Mouse (Mus musculus) v-Abl transformed pro-B cells (cell line): Measurements from ENCODE around the gene Krt20.

Experiments used
- in situ Hi-C, 2 experiments: fragments of 400-800 bp; cut with MboI; formaldehyde crosslinking; loops; one replicate each; pipeline ENCODE4 v1.15.1; 2025; ENCODE audit not compliant: unreplicated experiment in 2 of 2

The Krt20 gene

DNA sequence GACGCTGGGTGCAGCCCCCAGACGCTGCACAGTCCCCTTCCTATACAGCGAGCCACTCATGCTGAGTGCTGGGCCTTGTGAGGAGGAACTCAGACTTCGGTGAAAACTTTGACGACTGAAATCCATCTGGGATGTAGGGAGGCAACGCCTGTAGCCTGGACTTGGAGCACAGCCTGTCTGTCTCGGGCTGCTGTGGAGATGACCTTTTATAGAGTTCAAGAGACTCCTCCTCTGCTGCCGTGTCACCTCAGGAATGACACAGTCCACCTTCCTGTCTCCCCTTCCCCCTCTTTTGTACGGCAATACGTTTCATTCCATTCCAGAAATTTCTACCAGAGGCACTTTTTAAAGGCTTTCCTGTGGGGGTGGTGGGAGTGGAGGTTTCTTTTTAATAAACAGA is at the start of gene Krt20:
Krt20 (minus strand) TSS at position 179 of the 400 bp plus-strand sequence.
- in situ Hi-C loops = no loop called here

DNA sequence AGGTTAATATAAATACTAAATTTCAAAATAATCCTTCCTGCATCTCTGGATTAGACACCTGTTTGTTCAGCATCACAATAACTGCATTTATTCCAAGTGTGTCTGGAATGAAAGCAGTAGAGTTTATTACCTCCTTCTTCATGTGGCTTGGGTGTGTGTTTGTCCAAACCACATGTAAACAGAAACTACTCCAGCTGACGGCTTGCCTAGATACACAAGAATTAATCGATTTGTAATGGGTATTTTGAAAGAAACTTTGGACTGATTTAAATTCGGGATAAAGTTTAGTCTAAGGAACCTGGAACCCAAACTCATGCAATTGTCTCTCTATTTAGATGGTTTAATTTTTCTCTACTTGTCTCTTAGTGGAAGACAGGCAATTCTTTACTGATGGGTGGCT is 37.0 kb upstream of the Krt20 start:
- in situ Hi-C loops = no loop called here

DNA sequence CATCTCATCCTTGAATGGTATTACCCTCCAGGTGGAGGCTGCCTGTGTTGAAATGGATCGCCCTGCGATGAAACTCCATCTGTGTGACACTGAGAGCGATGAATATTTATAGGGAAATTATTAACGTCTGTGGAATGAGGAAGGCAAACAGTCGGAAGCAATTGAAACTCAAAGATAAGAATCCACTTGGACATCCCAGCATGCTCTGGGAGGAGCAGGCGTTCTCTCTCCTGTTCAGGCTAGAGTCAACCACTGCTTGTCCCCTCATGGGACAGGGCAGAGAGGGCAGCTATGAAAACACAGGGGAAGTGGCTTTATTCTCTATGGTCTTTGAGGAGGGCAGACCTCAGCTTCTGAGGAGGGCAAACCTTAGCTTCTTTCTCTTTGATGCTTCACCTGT is 35.5 kb upstream of the Krt20 start:
- in situ Hi-C loops = no loop called here

DNA sequence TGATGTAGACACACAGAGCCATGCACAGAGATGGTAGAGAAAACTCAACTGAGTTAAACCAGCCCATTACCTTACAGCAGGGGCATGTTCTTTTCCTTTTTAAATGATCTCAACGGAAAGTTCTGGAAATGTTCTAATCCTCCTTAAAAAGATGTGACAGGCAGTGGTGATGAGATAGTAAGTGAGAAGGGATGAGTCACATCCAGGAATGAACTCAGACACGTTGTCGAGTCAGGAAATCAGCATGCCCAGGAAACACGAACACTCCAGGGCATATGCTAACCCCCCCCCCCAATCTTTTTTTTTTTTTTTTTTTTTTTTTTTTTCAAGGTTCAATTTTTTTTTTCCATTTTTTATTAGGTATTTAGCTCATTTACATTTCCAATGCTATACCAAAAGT is 34.5 kb upstream of the Krt20 start:
- in situ Hi-C loops = no loop called here

DNA sequence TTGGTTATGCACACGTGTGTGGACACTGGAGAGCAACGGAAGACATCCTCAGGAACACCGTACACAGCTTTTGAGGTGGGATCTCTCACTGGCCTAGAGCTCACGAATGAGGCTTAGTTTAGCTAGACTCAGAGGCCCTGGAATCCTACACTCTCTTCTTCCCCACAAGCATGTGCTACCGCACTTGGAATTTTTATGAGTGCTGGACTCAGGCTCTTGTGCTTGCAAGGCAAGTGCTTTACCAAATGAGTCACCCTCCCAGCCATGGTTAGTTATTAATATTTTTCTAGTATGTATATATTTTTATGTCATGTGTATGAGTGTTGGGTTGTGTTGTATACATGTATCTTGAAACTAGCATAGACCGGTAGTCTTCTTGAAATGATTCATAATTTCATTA is 34.0 kb upstream of the Krt20 start:
- in situ Hi-C loops = no loop called here

DNA sequence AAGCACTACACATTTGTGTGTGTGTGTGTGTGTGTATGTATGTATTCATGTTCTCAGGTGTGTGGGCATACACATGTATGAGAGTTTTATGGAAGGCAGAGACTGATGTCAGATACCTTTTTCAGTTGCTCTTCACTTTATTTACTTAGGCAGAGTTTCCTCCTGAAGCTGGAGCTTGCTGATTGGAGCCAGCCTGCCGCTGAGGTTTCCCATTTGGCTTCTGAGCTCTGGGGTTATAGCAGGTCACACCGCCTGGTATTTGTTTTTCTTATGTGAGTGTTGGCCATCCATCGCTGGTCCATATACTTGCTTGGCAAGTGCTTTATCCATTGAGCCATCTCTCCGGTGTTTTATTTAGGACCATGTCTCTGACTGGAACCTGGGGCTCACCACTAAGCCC is 31.3 kb upstream of the Krt20 start:
- in situ Hi-C loops = loop anchor here (5.0 to 10.0 kb wide), 2 partner anchors 494 to 818 kb away; no protein-coding TSS in a partner anchor

DNA sequence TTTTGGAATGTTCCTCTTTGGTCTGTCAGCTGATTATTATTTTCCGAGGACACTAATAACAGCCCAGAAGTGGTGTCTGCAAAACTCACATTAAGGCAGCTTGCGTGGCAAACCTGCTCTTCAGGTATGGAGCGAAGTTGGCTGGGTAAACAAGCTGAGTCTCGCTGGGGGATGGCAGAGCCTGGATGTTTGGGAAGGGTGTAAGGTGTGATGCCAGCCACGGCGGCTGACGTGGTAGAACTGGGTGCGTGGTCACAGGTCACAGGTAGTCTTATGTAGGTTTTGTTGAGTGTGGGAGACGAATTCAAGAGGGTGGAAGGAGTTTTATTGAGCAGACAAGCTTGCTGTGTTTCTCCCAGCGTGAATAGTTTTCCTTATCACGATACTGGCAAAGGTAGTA is 30.6 kb upstream of the Krt20 start:
- in situ Hi-C loops = loop anchor here (5.0 to 10.0 kb wide), 2 partner anchors 494 to 819 kb away; no protein-coding TSS in a partner anchor

DNA sequence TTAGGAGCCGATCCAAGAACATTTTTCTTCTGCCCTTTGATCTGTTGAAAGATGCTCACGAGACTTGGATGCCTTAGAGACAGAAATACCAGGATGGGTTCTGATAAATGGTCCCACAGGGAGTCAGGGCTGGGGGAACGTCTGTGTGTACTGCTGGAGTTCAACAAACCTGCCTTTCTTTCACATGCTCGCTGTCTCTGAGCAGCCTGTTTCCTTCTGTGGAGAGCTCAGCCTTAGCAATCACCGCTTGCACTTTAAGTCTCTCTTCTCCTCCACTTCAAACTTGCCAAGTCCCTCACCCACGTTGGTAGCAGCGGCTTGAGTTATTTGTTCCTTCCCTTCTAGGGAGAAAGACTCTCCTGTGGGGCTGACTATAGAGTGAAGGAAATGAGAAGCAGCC is 28.4 kb upstream of the Krt20 start:
- in situ Hi-C loops = loop anchor here (5.0 to 10.0 kb wide), 2 partner anchors 492 to 821 kb away; no protein-coding TSS in a partner anchor

DNA sequence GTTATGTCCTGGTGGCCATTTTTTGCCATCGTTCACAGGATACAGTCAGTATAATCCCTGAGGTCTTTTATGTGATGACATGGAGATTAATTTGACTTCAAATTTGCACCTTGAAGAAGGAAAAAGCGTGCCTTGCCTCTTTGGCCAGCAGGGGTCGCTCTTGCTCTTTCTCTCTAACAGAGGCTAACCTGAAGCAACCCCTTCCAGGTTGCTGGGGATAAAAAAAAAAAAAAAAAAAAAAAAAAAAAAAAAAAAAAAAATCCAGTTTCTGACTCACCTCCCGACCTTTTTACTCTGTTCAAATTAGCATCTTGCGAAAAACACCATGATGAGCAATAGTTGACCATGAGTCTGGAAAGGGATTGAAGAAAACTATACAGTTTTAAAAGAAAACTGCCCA is 26.9 kb upstream of the Krt20 start:
- in situ Hi-C loops = loop anchor here (5.0 to 10.0 kb wide), 4 partner anchors 83 to 832 kb away; no protein-coding TSS in a partner anchor

DNA sequence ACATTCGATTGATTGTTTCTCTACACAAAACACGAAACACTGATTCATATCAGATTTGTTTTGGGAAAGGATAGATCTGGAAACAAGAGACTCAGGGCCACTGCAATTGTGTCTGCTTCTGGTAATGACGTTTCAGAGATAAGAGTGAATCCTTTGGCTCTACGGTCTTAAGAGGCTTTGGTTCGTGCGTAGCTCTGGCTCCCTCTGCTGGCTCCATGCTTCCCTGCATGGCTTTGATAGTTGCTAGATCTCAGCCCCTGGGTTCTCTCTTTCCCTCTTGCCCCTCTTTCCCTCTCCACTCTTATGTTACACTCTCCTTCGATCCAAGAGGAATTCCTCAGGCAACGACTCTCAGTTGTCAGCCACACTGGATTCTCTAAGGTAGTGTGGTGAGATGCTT is 25.2 kb upstream of the Krt20 start:
- in situ Hi-C loops = loop anchor here in 1 of 2 experiments (5.0 to 10.0 kb wide), 3 partner anchors 81 to 834 kb away; no protein-coding TSS in a partner anchor

DNA sequence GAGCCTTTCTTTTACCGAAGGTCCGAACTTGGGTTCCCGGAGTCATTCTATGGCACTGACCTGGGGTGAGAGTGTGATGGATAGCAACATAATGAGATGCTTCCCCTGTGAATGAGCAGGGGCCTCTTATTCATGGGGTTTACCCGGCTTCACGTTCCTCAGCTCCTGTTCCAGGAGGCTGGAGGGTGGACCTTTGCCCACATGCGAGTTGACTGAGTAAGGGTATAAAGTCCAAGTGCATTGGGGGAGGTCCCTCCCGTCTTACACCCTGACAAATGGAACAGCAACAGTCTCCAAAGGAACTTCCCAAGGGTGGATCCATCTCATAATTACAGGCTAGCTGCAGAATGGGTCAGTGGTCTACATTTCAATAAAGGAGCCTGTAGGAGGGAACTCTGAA is 23.8 kb upstream of the Krt20 start:
- in situ Hi-C loops = loop anchor here in 1 of 2 experiments (5.0 to 10.0 kb wide), 3 partner anchors 79 to 836 kb away; no protein-coding TSS in a partner anchor

DNA sequence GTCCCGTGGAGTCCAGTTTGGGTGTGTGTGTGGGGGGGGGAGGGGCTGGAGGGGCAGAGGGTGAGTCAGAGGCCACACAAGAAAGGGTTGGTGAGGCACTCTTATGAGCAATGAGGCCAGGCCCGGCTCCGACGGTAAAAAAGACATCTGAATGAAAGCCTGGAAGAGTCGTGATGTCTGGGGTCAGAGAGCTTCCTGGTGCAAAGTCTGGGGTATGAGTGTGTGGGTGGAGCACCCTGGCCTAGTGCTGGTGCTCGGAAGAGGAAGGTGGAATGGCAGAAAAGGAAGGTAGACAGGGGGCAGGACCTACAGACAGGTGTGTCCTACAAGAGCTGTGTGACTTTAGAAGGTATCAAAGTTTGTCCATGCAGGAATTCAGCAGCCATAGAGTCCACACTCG is 20.9 kb upstream of the Krt20 start:
- in situ Hi-C loops = no loop called here

DNA sequence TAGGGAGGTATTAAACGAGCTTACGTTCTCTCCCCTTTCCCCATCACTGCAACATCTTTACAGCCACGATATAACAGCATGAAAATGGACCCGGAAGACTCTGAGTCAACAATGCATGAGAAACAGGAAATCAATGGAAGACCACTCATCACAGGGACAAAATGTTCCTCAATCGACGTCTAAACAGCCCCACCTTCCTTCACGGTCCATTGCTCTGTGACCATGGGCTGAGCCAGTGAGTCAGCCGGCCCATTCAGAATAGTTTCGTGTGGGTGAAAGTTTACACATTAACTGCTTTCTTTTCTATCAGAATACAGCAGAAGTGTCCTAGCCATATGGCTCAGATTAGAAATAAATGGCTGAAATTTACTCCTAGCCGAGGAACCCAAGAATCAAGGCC is 16.8 kb upstream of the Krt20 start:
- in situ Hi-C loops = no loop called here

DNA sequence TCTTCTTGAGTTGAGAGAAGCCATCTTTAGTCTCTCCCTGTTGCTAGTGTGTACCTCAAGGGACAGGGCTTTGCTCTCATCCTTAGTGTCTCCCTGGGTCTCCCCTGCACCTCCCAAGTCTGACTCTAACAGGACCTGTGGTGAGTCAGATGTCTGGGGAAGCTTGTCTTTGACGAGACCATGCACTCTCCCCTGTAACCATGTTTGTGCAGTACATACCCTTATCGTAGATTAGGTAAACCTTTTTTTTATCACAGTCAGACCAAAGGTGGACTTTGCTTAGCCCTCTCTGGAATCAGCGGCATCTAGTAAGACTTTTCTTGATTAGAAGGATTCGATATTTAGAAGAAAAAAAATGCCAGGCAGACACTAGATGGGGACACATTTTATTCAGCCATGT is 16.1 kb upstream of the Krt20 start:
- in situ Hi-C loops = no loop called here

DNA sequence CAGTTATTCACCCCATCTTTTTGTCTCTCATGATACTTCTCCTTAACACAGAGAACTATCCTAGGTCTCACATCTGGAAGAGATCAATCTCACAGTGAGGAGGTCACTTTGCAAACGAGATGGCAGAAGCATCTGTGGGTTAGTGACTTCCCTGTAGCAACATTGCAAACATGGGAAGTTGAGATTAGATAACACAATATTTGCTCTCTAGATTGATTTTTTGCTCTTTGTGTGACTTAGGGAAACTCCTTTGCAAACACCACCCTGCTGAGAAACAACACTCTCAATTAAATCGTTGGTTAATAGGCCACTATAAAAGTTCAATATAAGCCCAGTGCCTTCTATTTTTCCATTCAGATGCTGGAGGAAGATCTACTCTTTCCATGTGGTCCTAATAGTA is 10.8 kb upstream of the Krt20 start:
- in situ Hi-C loops = no loop called here

DNA sequence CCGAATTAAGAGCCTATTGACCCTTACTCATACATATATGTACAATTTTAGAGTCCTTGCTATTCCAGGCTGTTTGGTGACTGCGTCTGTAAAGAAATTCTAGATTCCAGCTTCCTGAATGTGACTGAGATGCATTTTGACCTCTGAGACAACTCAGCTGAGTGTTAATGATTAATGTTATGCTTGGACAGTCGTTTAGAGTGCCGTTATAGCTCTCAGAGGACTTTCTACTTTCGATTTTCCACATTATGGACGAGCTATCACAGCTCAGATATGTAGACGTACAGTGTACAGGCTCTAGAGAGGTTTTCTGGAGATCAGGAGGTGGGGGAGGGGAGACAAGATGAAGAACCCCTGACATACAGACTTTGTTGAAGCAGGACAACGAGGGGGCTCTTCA is 3.3 kb upstream of the Krt20 start:
- in situ Hi-C loops = no loop called here

DNA sequence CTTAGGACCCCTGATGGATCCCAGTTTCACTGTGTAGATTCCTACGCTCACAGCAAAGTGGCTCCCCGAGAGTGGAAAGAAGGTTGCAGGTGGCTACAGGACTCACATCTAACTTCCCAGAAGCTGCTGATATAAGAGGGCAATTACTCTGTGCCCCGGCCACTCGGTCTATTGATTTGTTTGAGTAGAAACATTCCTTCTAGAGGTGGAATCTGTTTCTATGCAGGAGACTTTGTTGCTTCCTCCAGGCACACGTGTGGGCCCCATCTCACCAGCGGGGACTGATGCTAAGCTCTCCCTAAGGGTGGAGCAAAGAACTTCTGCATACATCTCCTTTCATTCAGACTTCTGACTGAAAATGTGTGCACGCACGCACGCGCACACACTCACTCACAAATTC is 1.5 kb upstream of the Krt20 start:
- in situ Hi-C loops = no loop called here

DNA sequence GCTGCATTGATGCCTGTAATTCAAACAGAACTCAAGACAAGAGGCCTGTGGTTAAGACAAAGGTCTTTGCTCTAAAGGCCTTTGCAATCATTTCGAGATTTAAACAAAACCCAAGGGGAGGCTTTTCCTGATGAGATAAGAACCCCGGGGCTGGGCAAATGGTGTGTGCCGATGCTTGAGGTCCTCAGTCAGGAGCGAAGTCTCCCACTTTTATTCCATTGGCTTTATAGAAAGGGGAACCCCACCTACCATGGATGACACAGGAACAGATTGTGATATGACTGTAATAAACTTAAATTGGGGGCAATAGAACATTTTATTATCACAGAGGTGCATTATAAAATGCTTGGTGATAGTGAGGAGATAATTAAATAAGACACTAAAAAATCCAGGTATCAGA is 1.3 kb downstream of the Krt20 start:
- in situ Hi-C loops = no loop called here

DNA sequence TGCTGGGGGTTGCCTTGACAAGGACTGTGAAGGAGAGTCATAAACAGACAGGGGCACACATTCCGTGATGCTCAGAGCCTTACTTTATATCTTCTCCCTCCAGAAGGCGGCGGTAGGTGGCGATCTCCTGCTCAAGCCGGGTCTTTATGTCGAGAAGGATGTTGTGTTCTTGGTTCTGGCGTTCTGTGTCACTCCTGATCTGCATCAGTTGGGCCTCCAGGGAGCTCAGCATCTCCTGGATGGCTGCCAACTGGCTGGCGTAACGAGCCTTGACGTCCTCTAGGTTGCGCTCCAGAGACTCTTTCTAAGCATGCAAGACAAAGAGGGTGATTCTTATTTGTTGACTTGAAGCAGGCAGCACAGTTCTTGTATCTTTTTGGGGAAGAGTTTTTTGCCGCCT is 7.3 kb downstream of the Krt20 start:
- in situ Hi-C loops = no loop called here

DNA sequence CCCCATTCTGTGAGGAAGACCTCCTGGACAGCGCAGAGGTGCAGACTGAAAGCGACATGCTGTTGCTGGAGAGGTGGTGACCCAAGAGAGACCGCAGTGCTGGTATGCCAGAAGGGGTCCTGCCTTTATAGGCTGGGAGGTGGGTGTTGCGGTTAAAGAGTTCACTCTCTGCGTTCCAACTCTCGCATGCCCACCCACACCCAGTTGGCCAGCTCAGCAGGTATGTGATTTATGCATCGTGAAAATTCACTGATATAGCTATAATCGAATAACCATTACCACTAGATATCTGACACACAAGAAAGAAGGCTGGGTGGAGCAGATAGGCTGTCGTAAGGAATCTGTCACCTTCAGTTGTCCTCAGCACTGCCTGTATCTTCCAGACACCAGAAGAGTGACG is 15.8 kb downstream of the Krt20 start, which contains the start of gene Krt12:
Krt12 (minus strand) TSS at position 101 of the 400 bp plus-strand sequence.
- in situ Hi-C loops = no loop called here

DNA sequence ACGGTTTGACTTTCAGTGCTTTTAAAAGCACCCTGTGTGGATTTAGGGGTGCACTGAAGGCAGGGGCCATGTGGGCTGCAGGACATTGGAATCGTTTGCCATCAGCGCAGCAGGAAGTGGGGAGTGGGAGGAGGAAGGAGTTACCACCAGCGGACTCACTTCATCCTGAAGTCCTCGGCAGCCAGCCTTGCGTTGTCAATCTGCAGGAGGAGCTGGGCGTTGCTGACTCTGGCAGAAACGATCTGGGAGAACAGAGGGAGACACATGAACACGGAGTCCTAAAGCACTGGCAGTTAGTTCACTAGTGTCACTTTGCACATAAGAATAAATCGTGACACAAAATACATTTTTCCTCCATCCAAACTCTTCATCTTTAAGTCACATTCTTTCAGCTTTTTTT is 17.4 kb downstream of the Krt20 start:
- in situ Hi-C loops = no loop called here

DNA sequence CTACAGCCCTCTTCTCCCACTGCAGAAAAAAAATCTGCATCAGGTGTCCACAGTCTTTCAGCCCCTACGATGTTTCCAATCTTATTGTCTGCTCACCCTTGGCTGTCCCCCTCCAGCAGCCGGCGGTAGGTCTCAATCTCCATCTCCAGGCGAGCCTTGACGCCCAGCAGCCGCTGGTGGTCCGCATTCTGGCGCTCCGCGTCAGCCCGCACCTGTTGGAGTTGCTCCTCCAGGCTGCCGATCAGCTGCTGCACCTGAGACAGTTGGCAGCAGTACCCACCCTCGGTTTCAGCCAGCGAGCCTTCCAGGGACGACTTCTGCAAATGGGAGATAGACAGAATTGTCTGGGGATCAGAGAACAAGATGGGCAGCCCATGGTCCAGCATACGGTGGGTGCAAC is 20.1 kb downstream of the Krt20 start:
- in situ Hi-C loops = no loop called here

DNA sequence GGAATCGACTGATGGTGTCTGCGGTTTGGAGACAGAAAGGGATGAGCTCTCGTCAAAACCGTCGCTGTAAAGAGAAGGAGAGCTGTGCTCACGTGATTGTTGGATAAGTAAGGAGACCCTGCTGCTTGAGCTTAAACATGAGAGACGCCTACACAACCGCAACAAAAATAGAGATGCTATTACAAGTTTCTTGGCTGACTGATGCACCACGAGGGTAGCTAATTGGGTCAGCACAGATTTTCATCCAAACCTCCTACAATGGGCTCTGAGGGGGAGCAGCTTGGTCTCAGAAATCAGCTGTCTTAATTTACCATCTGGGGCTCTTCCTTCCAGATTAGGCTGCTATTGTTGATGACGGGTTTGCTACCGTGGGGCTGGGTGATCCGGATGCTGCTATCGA is 21.0 kb downstream of the Krt20 start:
- in situ Hi-C loops = no loop called here
